Mouse (Mus musculus): ENCODE measurements at regions not wholly inside any gene's neighbourhood (a gene's known extent, or its start where the extent isn't known, plus 50 kb on each side); places are given as distances from the start of the nearest gene placed in this dataset.

DNA sequence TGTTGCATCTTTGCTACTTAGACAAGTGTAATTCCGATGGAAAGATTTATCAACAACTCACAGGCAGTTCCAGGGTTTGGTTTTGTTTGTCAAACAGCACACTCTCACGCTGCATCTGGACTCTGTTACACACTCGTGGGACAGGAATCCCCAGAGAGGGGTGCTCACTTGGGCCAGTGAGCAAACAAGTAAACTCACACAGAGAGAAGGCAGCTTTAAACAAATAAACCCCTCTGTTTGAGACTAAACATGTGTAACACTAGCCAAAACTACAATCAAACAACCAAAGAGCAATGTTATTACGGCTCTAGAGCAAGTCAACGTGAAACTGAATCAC is 65.0 kb upstream of the Tmco5 start:
- Histone ChIP-seq H3K4me2 (ENCODE audit: low read depth, low read length) (no peak overlapping the region), H3K9ac (replicated peaks; ENCODE audit: low read depth, low read length) (no peak overlapping the region), H3K27ac (ENCODE audit: low read depth, low read length) (no peak overlapping the region), H3K36me3 (ENCODE audit: control insufficient read depth, insufficient read depth, low read length) (no peaks in the 10 kb centered on the region), H3K4me1 (ENCODE audit: control insufficient read depth, insufficient read depth, low read length) (peaks cover under 1% of the 10 kb centered on the region; the same call in 1 of the 2 replicates), H3K9me3 (ENCODE audit: control insufficient read depth, low read length) (no peaks in the 10 kb centered on the region), H3K4me3 (ENCODE audit: low read depth, low read length) (no peak overlapping the region), H3K27me3 (ENCODE audit: control insufficient read depth, insufficient read depth, low read length) (no peaks in the 10 kb centered on the region)
- WGBS: 44% methylated on average over 5 of the region's 5 CpGs
- no peak for ATAC-seq (ENCODE audit: low read depth)

DNA sequence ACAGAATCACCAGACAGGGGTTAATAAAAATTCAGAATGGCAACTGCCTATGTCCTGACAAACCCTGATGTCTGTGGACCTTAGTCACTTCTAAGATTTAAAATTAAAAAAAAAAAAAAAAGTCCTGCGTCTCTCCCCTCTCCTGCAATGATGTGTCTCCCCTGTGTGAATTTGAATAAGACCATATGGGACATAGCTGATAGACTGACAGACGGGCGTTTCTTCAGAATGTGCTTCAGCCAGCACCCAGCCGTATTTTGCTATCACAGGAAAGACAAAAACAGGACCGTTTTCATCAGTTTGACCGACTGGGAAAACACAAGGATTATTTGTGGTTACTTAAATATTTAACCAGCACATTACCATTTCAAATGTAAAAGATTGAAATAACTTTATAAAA is 61.4 kb upstream of the Tmco5 start:
- H3K4me2 ChIP-seq (ENCODE audit: low read depth, low read length): no peak overlapping the region

DNA sequence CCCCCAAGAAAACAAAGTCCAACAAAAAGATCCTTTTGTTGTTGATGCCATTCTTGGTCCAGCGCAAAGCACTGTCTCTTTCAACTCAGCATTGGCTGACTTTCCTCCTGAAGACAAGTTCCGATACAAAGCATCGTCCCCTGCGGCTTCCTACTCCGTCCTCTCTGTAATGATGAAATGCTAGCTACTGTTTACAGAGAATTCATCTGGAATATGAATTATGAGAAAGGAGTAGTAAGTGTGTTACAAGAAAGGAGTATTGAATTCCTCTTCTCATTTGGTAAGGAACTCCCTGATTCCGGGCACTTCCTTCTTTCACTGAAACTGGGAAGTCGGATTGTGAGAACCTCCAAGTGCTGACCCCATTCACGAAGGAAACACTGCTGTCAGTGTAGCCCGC is 60.9 kb upstream of the Tmco5 start:
- no peaks in the 10 kb centered on the region for H3K9me3 ChIP-seq (ENCODE audit: control insufficient read depth, low read length)
- no peak for ATAC-seq (ENCODE audit: low read depth)
- no peak overlapping the region for H3K4me3 ChIP-seq (ENCODE audit: low read depth, low read length)
- peaks cover 5% of the 10 kb centered on the region; the same call in 1 of the 2 replicates for H3K4me1 ChIP-seq (ENCODE audit: control insufficient read depth, insufficient read depth, low read length)
- H3K9ac ChIP-seq (replicated peaks; ENCODE audit: low read depth, low read length): no peak overlapping the region
- WGBS: 63% methylated on average over 9 of the region's 9 CpGs
- no peak overlapping the region for H3K4me2 ChIP-seq (ENCODE audit: low read depth, low read length)
- H3K36me3 ChIP-seq (ENCODE audit: control insufficient read depth, insufficient read depth, low read length): no peaks in the 10 kb centered on the region
- no peak overlapping the region for H3K27ac ChIP-seq (ENCODE audit: low read depth, low read length)
- no peaks in the 10 kb centered on the region for H3K27me3 ChIP-seq (ENCODE audit: control insufficient read depth, insufficient read depth, low read length)

More for the DNA sequence above, 61.4 kb upstream of the Tmco5 start:
- Histone ChIP-seq H3K27ac (ENCODE audit: low read depth, low read length) (no peak overlapping the region), H3K4me3 (ENCODE audit: low read depth, low read length) (no peak overlapping the region), H3K9me3 (ENCODE audit: control insufficient read depth, low read length) (no peaks in the 10 kb centered on the region), H3K4me1 (ENCODE audit: control insufficient read depth, insufficient read depth, low read length) (peaks cover 5% of the 10 kb centered on the region; the same call in 1 of the 2 replicates), H3K36me3 (ENCODE audit: control insufficient read depth, insufficient read depth, low read length) (no peaks in the 10 kb centered on the region), H3K27me3 (ENCODE audit: control insufficient read depth, insufficient read depth, low read length) (no peaks in the 10 kb centered on the region), H3K9ac (replicated peaks; ENCODE audit: low read depth, low read length) (no peak overlapping the region)
- no peak for ATAC-seq (ENCODE audit: low read depth)
- WGBS: 60% methylated on average over 6 of the region's 6 CpGs

DNA sequence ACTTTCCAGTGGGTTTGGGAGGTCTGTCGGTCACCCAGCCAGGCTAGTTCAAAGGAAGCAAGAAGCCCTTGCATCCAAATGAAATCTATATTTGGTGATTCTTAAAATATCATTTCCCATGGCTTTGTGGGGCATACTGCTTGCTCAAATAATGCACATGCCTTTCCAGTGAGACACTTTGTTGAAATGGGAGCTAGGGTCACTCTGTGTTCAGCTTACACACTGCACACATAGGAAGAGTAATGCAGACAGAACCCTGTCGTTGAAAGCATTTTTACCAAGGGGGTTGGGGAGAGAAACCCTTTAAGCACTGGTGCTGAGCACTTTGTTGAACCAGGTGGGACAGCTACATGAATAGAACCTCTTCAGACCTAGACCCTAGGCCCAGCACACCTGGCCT is 59.9 kb upstream of the Tmco5 start:
- no peak overlapping the region for H3K4me2 ChIP-seq (ENCODE audit: low read depth, low read length)
- no peak overlapping the region for H3K4me3 ChIP-seq (ENCODE audit: low read depth, low read length)
- H3K9me3 ChIP-seq (ENCODE audit: control insufficient read depth, low read length): no peaks in the 10 kb centered on the region
- H3K36me3 ChIP-seq (ENCODE audit: control insufficient read depth, insufficient read depth, low read length): no peaks in the 10 kb centered on the region
- H3K4me1 ChIP-seq (ENCODE audit: control insufficient read depth, insufficient read depth, low read length): peaks cover 5% of the 10 kb centered on the region; the same call in 1 of the 2 replicates
- WGBS: 55% methylated on average over 2 of the region's 2 CpGs
- no peak overlapping the region for H3K9ac ChIP-seq (replicated peaks; ENCODE audit: low read depth, low read length)
- no peaks in the 10 kb centered on the region for H3K27me3 ChIP-seq (ENCODE audit: control insufficient read depth, insufficient read depth, low read length)
- no peak for ATAC-seq (ENCODE audit: low read depth)
- no peak overlapping the region for H3K27ac ChIP-seq (ENCODE audit: low read depth, low read length)

DNA sequence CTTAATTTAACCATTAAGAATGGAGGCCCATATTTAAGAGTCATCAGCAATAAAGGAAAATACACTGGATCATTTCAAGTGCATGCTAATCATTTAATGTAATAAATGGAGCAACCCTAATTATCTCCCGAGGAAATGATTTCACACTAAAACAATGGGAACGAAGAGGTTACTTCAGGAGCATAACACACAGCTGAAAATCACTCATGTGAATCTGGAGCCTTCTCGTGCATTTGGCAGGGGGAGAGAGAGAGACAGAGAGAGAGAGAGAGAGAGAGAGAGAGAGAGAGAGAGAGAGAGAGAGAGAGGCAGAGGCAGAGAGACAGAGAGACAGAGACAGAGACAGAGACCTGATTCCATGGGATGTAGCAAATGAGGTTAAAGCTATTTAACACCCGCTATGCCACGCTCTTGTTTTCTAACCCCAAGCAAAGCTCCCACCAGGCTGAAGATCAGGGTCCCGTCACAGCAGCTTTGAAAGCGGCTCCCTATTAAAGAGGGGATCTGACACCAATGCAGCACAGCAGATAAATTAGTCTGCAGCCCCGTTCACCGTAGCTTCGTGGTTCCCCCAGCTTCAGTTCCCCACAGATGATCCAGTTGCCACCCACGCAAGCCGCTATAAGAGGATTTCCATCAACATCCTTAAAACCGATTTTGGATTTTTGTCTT is 59.3 kb upstream of the Tmco5 start:
- WGBS: 36% methylated on average over 13 of the region's 13 CpGs
- Histone ChIP-seq H3K9me3 (ENCODE audit: control insufficient read depth, low read length) (no peaks in the 10 kb centered on the region), H3K4me2 (ENCODE audit: low read depth, low read length) (no peak overlapping the region), H3K27me3 (ENCODE audit: control insufficient read depth, insufficient read depth, low read length) (no peaks in the 10 kb centered on the region), H3K27ac (ENCODE audit: low read depth, low read length) (no peak overlapping the region), H3K36me3 (ENCODE audit: control insufficient read depth, insufficient read depth, low read length) (no peaks in the 10 kb centered on the region), H3K9ac (replicated peaks; ENCODE audit: low read depth, low read length) (no peak overlapping the region), H3K4me3 (ENCODE audit: low read depth, low read length) (no peak overlapping the region), H3K4me1 (ENCODE audit: control insufficient read depth, insufficient read depth, low read length) (peaks cover 5% of the 10 kb centered on the region; the same call in 1 of the 2 replicates)
- ATAC-seq (ENCODE audit: low read depth): no peak

DNA sequence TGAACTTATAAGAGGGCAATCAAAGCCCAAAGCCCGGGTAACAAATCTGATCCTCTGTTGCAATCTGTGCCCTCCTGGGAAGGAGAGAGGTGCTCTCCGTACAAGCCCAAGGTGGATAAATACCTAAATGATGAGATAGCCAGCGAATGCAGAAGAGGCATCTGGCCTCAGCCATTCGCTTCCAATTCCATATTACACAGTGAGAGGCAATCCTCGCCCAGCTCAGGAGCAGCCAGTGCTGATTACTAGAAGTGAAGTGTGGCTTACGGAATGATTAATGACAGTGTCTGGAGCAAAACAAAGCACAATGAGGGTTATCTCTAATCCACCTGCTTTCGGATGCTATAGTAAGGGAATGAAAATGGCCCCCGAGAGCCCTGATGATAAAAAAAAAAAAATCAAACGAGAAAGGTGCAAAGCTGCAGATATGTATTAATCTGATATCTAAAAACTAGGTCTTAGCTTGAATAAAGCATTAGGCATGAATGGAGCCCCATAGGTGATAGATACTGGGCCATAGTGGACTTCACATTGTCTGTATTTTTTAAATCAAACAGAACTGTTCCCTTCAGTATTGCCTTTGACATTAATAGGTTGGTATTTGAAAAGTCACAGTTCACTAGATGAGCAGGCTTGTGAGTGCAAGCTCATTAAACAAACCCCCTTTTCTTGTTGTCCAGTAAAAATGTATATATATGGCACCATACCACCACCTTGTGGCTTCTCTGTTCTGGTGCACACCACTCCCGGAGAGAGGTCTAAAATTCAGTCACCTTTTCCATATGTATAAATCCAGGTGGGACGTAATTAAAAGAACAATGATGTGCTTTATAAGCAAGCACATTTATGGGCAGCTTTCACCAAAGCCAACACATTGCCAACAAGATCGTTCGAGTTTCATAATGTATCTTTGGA is 57.4 kb upstream of the Tmco5 start:
- WGBS: 40% methylated on average over 13 of the region's 13 CpGs
- no peak overlapping the region for H3K27ac ChIP-seq (ENCODE audit: low read depth, low read length)
- 0 out of 2 replicates have a peak overlapping the region, but pooled peaks have one; percentile 0 for H3K4me2 ChIP-seq (ENCODE audit: low read depth, low read length)
- H3K9me3 ChIP-seq (ENCODE audit: control insufficient read depth, low read length): no peaks in the 10 kb centered on the region
- peak; percentile 75 for ATAC-seq (ENCODE audit: low read depth)
- H3K36me3 ChIP-seq (ENCODE audit: control insufficient read depth, insufficient read depth, low read length): no peaks in the 10 kb centered on the region
- H3K4me1 ChIP-seq (ENCODE audit: control insufficient read depth, insufficient read depth, low read length): peaks cover 5% of the 10 kb centered on the region; the same call in 1 of the 2 replicates
- H3K9ac ChIP-seq (replicated peaks; ENCODE audit: low read depth, low read length): no peak overlapping the region
- H3K27me3 ChIP-seq (ENCODE audit: control insufficient read depth, insufficient read depth, low read length): no peaks in the 10 kb centered on the region
- H3K4me3 ChIP-seq (ENCODE audit: low read depth, low read length): no peak overlapping the region
